Mouse (Mus musculus) ES-E14 (cell line): ENCODE measurements at regions not wholly inside any gene's neighbourhood (a gene's known extent, or its start where the extent isn't known, plus 50 kb on each side); places are given as distances from the start of the nearest gene placed in this dataset.

Source experiments
- CHD2 ChIP-seq: IDR thresholded peaks from 2 replicates; pipeline ENCODE4 v1.6.1; 2014; ENCODE audit warnings: mild to moderate bottlenecking, low read depth, low read length, inconsistent platforms
- MAFK ChIP-seq: IDR thresholded peaks from 2 replicates; pipeline ENCODE4 v1.6.1; 2014; ENCODE audit warnings: mild to moderate bottlenecking, low read depth, low read length, inconsistent platforms; ENCODE audit not compliant: insufficient read depth
- ZNF384 ChIP-seq: IDR thresholded peaks from 2 replicates; pipeline ENCODE4 v1.6.1; 2012; ENCODE audit warnings: low read depth, low read length, inconsistent platforms

- TF ChIP-seq ZNF384: no peak
- TF ChIP-seq MAFK: no peak
- TF ChIP-seq CHD2: no peak
These were observed 794.4 kb upstream of the A1bg start for GRCm38 (mm10) chr15:61717216-61717615.
